Mouse (Mus musculus): ENCODE results near the gene Gm3776.
"Not testable (repeated sequence)": the region's sequence is repeated elsewhere in the genome, so short reads cannot be mapped to it uniquely, and the experiment has no call there.

Gm3776 gene
- long read RNA-seq, experiment 1 = 0 reads
- long read RNA-seq, experiment 2 = 0 reads

DNA sequence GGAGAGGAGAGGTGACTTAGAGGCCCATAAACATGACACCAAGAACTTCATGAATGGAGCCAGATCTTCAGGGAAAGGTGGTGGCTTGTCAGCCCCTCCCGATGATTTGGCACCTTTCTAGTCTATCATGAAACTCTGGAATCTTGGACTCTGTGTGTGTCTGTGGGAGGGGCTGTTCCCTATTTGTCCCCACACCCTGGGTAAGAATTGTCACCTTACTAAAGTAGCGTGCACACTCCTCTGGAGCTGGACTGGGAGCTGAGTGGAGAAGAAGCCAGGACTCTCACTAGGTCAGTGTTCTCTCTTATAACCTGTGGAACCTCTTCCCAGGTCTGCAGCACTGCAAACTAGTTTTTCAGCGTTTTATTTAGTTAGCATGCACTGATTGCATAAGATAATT, at the start of gene Gm3776:
TSS of gene Gm3776 (plus strand) at position 216 of the 400 bp plus-strand sequence.
- intact Hi-C loops (cut with DNase I) = not testable (repeated sequence)

DNA sequence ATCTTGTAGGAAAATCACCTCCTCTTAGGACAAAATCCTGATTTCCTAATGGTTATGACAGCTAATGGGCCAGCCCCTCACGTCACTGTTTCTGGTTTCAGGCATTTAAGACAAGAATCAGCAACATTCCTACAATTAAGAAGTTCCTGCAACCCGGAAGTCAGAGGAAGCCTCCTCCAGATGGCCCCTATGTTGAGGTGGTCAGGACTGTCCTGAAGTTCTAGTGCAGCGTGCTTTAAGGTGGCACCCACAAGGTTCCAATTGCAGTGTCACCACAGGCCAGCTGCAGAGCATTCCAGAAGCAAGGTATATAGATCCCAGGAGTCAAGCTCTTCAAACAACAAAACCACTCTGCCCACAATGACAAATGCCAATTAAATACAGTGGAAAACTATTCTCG, 48.0 kb upstream of the Gm3776 start:
- intact Hi-C loops (cut with DNase I) = no loop called here

DNA sequence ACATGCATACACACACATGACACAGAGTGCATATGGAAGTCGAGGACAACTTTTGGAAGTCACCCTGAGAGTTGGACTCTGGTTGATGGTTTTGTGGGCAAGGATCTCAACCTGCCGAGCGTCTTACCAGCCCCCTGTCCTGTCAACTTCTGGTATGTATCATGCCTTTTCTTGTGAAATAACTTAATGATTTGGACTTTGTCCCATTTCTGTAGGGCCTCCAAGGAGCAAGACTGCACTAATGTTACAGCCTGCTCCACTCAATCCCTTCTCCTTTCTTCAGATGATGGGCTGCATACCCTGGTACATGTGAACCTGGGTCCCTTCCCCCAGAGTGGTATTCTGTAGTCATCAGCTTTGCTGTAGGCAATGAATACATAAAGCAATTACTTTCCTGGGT, 46.9 kb upstream of the Gm3776 start:
- intact Hi-C loops (cut with DNase I) = no loop called here

DNA sequence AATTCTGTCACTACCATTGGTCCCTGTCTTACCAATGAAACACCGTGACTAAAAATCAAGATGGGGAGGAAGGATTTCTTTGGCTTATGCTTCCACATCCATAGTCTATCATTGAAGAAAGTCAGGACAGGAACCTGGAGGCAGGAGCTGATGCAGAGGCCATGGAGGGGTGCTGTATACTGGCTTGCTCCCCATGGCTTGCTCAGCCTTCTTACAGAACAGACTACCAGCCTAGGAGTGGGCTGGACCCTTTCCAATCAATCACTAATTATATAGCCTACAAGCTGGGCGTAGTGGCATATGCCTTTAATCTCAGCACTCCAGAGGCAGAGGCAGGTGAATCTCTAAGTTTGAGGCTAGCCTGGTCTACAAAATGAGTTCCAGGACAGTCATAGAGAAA, 46.1 kb upstream of the Gm3776 start:
- intact Hi-C loops (cut with DNase I) = no loop called here

DNA sequence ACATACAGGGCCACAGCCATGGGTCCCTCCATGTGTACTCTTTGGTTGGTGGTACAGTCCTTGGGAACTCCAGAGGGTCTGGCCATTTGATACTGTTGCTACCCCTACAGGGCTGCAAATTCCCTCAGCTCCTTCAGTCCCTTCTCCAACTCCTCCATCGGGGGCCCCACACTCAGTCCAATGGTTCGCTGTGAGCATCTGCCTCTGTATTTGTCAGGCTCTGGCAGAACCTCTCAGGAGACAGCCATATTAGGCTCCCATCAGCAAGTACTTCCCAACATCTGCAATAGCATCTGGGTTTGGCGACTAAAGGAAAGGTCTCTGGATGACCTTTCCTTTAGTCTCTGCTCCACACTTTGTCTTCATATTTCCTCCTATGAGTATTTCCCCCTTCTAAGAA, 45.4 kb upstream of the Gm3776 start:
- intact Hi-C loops (cut with DNase I) = no loop called here

DNA sequence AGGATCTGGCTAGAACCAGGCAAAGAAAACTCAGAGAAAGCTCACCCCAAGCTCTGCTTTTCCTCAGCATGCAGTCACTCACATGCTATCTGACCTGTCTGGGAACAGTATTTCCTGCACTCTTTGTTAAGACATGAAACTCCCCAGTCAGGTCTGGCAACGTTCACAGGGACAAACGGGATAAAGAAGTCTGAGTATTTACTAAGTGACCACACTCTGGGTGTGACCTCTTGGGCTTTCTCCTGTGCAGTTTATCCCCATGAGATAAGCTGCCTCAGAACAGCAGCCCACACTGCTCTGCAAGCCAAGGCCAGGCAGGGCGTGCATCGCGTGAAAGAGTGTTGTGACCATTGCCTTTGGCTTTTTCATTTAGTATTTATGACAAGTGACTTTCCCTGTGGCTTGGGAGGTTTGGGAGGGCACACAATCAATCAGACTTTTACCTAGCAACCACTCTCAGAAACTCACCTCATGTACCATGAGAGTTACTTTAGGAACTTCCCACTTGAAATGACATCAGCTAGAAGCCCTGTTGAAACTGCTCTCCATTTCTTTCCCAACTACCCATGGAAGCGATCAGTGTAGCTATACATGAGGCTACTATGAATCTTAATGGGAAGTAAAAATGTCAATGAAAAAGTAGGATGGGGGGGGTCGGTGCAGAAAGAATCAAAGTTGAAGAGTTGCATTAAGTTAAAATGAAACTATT, 44.4 kb upstream of the Gm3776 start:
- intact Hi-C loops (cut with DNase I) = no loop called here

DNA sequence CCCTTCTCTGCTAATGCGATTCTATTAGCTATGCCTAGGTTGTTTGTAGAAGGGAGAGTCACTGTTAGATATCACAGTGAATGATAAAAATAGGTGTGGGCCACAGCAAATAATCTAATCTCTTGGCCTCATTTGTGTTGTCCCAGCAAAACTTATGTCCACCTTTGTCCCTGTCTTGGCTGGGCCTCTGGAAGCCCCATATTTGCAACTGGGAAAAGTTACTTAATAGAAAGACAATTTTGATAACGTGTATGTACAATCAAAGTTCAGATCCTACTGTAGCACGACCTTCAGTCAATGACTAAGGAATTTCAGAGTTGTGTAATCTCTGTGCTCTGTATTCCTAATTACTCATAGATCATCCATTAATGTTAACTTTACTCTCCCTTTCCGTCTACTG, 39.9 kb upstream of the Gm3776 start:
- intact Hi-C loops (cut with DNase I) = no loop called here

DNA sequence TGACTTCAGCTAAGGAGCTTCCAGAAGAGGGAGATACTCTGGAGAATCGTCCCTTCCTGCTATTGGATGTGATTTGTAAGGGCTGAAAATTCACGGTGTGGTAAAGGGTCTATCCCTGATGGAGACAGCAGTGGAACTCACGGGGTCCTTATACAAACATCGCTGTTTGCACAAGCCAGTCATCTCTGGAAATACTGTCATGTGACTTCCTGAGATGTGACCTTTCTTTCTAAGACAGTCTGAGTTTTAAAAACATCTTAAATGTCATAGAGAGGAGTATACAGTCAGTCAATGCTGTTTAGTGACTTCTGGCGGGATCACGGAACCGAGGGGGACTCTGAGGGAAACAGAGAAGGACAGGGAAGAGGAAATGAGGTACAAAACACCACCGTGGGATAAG, 34.3 kb upstream of the Gm3776 start:
- intact Hi-C loops (cut with DNase I) = no loop called here

DNA sequence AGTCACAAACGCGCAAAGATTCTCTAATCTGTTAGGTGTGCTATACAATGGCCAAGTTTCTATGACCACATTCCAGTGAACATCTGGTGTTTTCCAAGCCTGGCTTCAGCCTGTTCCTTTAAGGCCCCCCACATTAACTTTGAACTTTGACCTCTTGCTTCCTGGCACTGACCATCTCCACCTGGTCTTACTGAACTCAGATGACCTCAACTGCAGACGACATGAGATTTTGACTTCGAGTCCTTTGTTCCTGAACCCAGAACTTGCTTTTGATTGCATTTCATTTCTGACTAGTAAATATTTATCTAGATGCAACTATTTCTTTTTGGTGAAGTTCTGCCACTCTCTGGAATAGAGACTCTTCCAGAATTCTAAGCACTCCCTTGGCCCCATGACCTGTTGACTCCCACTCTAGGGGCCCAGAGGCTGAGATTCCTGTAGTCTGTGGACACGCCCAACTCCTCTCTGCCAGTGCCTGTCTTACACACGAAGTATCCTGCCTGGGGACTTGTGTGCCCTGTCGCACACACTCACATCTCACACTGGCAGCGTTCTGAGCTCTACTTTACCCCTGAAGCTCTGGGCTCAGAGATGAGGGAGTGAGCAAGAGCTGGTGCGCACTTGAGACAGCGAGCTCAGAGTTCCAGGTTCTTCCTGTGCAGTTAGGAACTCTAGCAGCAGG, 33.6 kb upstream of the Gm3776 start:
- intact Hi-C loops (cut with DNase I) = no loop called here

DNA sequence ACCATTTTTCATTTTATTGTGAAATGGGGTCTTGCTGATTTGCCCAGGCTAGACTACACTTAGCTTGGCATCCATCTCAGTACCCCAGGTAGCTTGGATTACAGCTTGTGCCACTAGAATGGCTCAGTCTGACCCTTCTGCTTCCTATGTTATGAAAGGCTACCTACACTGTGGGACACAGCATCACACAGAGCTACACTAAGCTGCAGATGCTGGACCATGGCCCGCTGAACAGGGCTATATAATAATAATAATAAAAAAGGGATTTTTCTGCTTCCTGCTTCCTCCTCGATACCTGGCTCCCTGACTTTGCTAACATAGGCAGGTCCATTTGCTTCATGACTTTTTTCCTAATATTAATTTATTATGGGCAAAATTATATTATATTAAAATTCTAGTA, 32.5 kb upstream of the Gm3776 start:
- intact Hi-C loops (cut with DNase I) = no loop called here

DNA sequence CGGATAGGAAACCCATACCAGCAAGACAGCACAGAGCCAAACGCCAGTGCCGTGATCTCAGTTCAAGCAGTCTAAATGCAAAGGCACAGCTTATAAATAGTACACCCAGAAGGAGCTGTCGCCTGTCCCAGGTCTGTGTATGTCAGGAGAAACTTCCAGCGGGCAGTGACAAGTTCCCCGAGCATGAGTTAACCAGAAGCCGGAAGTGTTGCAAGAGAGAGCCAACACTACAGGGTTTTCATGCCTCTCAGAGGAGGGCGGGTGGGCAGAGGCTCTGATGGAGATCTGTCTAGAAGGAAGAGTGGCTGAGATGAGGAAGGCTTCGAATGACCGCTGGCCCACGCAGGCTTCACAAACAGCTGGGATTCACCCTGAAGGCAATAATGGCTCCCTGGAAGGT, 31.6 kb upstream of the Gm3776 start:
- intact Hi-C loops (cut with DNase I) = no loop called here

DNA sequence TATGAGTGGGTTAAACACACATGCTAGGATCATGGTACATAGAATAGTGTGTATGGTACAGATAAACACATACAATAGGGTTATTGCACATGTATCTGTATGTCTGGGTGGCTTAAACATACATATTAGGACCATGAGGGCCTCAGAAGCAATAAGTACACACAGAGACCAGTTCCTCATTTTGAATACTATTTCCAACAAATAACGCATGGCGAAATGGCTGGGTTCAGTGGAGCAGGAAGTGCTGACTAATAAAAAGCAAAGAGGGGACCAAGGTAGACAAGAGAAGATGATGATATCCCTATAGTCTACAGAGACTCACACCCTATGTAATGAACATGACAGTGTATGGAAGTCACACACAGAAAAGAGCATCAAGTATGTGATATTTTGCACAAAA, 28.8 kb upstream of the Gm3776 start:
- intact Hi-C loops (cut with DNase I) = no loop called here

DNA sequence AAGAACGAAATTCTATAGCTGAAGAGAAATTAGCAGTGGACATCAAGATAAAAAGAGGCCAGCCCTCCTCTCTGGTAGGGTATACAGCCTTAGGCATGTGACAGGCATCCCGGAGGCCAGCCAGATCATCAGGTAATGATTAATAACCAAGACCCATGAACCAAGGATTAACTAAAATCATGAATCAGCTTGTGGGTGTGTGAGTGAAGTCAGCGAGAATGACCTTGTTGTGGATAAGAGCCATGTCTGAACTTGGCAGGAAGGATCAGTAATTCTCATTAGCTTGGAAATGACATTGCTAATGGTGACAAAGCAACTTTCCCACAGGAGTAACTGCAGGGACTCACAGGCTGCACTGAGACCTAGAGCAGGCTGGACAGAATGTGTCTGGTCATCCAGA, 27.3 kb upstream of the Gm3776 start:
- intact Hi-C loops (cut with DNase I) = not testable (repeated sequence)

DNA sequence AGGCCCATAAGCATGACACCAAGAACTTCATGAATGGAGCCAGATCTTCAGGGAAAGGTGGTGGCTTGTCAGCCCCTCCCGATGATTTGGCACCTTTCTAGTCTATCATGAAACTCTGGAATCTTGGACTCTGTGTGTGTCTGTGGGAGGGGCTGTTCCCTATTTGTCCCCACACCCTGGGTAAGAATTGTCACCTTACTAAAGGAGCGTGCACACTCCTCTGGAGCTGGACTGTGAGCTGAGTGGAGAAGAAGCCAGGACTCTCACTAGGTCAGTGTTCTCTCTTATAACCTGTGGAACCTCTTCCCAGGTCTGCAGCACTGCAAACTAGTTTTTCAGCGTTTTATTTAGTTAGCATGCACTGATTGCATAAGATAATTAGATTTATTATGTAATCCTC, 26.5 kb upstream of the Gm3776 start, which contains the start of gene Gsta1:
TSS of gene Gsta1 (plus strand) at position 196 of the 400 bp plus-strand sequence.
- intact Hi-C loops (cut with DNase I) = not testable (repeated sequence)

DNA sequence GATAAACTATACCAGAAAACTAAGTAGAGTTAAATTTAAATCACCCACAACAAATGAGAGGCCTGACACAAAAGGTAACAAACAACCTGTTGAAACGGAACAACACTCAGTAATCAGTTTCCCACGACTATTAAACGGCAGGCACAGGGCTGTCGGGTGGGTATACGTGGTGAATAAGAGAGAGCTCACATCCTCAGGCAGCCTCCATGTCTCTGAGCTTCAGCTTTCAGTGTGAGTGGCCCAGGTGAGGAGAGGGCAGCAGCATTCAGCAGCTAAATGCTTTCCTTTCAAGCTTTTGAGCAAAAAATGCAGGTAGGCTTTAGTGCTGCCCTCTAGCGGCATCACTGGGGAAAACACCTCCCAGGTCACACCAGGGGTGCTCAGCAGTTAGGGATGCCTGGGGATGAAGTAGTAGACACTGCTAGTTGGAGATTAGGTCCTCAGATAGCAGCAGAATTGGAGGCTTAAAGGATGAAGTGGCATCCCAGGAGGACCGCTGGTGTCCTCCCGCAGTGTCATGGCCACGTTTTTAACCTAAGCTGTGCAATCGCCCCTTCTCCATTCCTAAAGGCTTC, 23.7 kb upstream of the Gm3776 start:
- intact Hi-C loops (cut with DNase I) = not testable (repeated sequence)

DNA sequence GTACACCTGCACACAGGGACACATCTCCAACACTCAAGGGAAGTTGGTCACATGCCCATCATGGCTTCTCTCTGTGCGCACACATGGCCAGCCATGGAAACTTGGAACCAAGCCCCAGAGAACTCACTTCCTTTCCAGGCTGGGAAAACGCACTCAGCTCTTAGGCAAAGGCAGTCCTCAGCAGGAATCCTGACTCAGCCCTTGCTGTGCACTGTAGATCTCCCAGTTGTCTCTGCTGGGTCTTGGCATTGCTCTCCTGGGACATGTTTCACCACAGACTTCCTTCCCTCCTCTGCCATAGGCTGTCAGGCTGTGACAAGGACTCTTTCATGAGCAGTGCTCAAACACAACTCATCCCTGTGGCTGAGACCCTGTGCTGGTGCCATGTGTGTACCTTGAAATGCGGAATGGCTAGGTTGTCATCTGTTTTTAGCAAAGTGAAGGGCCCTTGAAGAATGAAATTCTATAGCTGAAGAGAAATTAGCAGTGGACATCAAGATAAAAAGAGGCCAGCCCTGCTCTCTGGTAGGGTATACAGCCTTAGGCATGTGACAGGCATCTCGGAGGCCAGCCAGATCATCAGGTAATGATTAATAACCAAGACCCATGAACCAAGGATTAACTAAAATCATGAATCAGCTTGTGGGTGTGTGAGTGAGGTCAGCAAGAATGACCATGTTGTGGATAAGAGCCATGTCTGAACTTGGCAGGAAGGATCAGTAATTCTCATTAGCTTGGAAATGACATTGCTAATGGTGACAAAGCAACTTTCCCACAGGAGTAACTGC, 1.1 kb upstream of the Gm3776 start:
- intact Hi-C loops (cut with DNase I) = not testable (repeated sequence)

DNA sequence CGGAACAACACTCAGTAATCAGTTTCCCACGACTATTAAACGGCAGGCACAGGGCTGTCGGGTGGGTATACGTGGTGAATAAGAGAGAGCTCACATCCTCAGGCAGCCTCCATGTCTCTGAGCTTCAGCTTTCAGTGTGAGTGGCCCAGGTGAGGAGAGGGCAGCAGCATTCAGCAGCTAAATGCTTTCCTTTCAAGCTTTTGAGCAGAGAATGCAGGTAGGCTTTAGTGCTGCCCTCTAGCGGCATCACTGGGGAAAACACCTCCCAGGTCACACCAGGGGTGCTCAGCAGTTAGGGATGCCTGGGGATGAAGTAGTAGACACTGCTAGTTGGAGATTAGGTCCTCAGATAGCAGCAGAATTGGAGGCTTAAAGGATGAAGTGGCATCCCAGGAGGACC, 2.8 kb downstream of the Gm3776 start:
- intact Hi-C loops (cut with DNase I) = not testable (repeated sequence)

DNA sequence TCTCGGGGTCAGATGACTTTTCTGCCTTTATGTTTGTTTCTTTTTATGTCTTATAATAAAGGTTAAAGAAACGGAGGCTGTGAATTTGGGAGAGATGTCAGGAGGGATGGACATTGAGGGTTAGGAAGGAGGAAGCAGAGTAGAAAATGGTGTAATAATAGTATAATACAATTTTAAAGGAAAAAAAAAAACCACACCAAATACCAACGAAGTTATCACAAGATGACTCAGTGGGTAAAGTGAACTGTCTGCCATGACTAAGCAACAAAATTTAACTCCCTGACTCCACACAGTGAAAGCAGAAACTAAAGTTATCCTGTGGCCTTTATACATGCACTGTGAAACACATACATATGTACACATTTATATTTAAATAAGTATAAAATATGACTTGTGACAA, 14.0 kb downstream of the Gm3776 start:
- intact Hi-C loops (cut with DNase I) = not testable (repeated sequence)

DNA sequence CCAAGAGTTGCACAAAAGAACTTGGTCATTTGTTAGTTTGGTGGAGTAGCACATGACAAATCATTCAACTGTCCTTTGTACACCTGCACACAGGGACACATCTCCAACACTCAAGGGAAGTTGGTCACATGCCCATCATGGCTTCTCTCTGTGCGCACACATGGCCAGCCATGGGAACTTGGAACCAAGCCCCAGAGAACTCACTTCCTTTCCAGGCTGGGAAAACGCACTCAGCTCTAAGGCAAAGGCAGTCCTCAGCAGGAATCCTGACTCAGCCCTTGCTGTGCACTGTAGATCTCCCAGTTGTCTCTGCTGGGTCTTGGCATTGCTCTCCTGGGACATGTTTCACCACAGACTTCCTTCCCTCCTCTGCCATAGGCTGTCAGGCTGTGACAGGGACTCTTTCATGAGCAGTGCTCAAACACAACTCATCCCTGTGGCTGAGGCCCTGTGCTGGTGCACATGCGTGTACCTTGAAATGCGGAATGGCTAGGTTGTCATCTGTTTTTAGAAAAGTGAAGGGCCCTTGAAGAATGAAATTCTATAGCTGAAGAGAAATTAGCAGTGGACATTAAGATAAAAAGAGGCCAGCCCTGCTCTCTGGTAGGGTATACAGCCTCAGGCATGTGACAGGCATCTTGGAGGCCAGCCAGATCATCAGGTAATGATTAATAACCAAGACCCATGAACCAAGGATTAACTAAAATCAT, 25.2 kb downstream of the Gm3776 start:
- intact Hi-C loops (cut with DNase I) = not testable (repeated sequence)

DNA sequence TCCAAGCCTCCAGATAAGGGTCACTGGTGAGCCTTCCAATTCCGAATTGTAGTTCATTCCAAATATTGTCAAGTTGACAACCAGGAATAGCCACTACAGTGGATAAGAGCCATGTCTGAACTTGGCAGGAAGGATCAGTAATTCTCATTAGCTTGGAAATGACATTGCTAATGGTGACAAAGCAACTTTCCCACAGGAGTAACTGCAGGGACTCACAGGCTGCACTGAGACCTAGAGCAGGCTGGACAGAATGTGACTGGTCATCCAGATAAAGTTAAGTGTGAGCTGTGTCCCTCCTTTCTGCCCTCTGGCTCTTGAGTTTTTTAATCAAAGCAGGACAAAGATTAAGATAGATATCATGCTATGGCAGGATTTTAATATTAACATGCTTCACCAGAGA, 32.1 kb downstream of the Gm3776 start:
- intact Hi-C loops (cut with DNase I) = not testable (repeated sequence)

DNA sequence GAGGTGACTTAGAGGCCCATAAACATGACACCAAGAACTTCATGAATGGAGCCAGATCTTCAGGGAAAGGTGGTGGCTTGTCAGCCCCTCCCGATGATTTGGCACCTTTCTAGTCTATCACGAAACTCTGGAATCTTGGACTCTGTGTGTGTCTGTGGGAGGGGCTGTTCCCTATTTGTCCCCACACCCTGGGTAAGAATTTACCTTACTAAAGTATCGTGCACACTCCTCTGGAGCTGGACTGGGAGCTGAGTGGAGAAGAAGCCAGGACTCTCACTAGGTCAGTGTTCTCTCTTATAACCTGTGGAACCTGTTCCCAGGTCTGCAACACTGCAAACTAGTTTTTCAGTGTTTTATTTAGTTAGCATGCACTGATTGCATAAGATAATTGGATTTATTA, 32.8 kb downstream of the Gm3776 start, which contains the start of gene Gm10639:
TSS of gene Gm10639 (plus strand) at position 201 of the 400 bp plus-strand sequence.
- intact Hi-C loops (cut with DNase I) = not testable (repeated sequence)

Measured in adrenal gland (tissue).